In the genomic region with DNA sequence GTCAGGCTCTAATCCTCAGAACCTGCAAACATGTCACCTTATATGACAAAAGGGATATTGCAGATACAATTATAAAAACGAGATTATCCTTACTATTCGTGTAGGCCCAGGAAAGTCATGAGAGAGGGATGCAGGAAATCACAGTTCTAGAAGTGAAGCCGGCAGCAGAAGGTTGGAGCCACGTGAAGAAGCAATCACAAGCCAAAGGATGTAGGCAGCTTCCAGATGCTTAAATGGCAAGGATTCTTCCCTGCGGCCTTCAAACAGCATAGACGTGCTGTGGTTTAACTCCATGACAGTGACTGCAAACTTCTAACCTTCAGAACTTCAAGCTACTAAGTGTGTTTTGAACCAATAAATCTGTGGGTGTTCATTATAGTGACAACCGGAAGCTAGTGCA, we compare ENCODE assay signal across 18 mouse cellular contexts. TPM values are rescaled to one million over a fixed set of nuclear protein-coding genes. Genes with fewer than 3 reads are reported as not detected.
DNase-seq lines count a peak whose midpoint lies in the region; TF ChIP-seq lines count a peak whose summit lies in the region.
"Had no signal": no experiment of that assay in that cellular context is flagged by ENCODE, and none has a peak within 500 bp of the region (broad histone marks: within the 10 kb centered on the region; RNA-seq: fewer than 3 reads in every experiment).

No protein-coding gene starts in this region.

- intact Hi-C loops in left cerebral cortex, postnatal 25 days (cut with DNase I), result no loop called here
- intact Hi-C loops in left cerebral cortex, postnatal 4 days (cut with DNase I), result no loop called here
- intact Hi-C loops in left cerebral cortex, postnatal 36 days (cut with DNase I), result no loop called here

- H3K4me3 ChIP-seq in layer of hippocampus, adult 2 months, result no peak overlapping the region
- H3K4me3 ChIP-seq: embryonic facial prominence, embryonic 10.5 days; forebrain, embryonic 13.5 days; gastrocnemius, adult 2 months; hindbrain, embryonic 12.5 days had no signal

- no peak for TF ChIP-seq CTCF in layer of hippocampus, adult 2 months (conservative IDR thresholded peaks at IDR 0.05)

- DNase-seq in layer of hippocampus, adult 2 months (ENCODE audit: low spot score in 2 of 2), result peak in 1 of 2 experiments; percentile 50
- no peak for DNase-seq in layer of hippocampus, postnatal 36 days
- peak; percentile 39 to 86 for DNase-seq in left cerebral cortex, postnatal 25 days (ENCODE audit: low spot score in 2 of 2)
- DNase-seq in left cerebral cortex, postnatal 4 days, result no peak
- peak; percentile 49 to 59 for DNase-seq in left cerebral cortex, postnatal 36 days (ENCODE audit: low spot score in 2 of 2)
- DNase-seq in right cerebral cortex, postnatal 36 days (ENCODE audit: low spot score in 2 of 2), result peak; percentile 51 to 56
- DNase-seq in thymus, postnatal 36 days, result no peak
- DNase-seq: adrenal gland, adult 2 months; adrenal gland, postnatal 25 days; cerebellum, adult 2 months; cerebellum, postnatal 10 days; gastrocnemius, adult 2 months; gastrocnemius, postnatal 25 days; heart, postnatal 10 days; heart, postnatal 4 days had no signal

- peak overlapping the region; percentile 95 for H3K27ac ChIP-seq in layer of hippocampus, adult 2 months
- H3K27ac ChIP-seq: forebrain, embryonic 13.5 days; gastrocnemius, adult 2 months; hindbrain, embryonic 12.5 days had no signal

RNA-seq across cellular contexts. Expression of a gene that starts 34.3 kb away (rescaled TPM):
- total RNA-seq in layer of hippocampus, adult 2 months (2021), result 100 to 1,000 TPM; 104 to 109 TPM
- total RNA-seq in layer of hippocampus, postnatal 36 days (2021), result 100 to 1,000 TPM in 1 of 2 experiments, 10 to 100 TPM in 1; 97.5 to 103 TPM
- total RNA-seq in left cerebral cortex, postnatal 25 days (2021), result 10 to 100 TPM; 66.7 to 67.7 TPM
- total RNA-seq in left cerebral cortex, postnatal 4 days (2021), result 10 to 100 TPM; 21.1 to 22.3 TPM
- total RNA-seq in left cerebral cortex, postnatal 36 days (2021), result 10 to 100 TPM; 72.5 to 78.6 TPM

Comparison
In these comparisons a context has a peak if more than half of its experiments do, and no peak if none do; other contexts are left out.
1. DNase-seq: peak in left cerebral cortex, postnatal 25 days (2 of 2), left cerebral cortex, postnatal 36 days (2 of 2) and right cerebral cortex, postnatal 36 days (2 of 2); none in layer of hippocampus, postnatal 36 days (0 of 2), left cerebral cortex, postnatal 4 days (single experiment) and thymus, postnatal 36 days (0 of 2).